In the genomic region with DNA sequence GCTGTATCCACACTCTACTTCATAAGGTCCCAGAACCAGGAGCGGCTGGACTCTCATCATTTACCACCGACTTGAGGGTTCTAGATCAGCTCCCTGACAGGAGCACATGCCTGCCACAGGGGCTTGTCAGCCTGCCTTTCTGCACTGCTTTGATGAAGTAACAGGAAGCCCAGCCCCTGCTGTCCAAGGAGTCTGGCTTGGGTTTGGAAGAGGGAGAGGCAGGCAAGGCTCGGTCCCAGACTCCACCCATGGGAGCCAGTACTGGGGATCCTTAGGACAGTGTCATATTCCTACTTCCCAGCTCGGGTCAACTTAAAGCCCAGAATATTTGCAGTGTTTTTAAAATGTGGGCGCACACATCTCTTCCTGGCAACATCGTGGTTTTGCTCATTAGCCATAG, we compare ENCODE assay signal across 16 mouse cellular contexts.
"Had no signal": no experiment of that assay in that cellular context is flagged by ENCODE, and none has a peak within 500 bp of the region (broad histone marks: within the 10 kb centered on the region; RNA-seq: fewer than 3 reads in every experiment).

No protein-coding gene starts in this region.

- H3K36me3 ChIP-seq: neural tube, embryonic 13.5 days; neural tube, embryonic 15.5 days; stomach, embryonic 15.5 days had no signal

- H3K9me3 ChIP-seq: neural tube, embryonic 13.5 days; neural tube, embryonic 15.5 days; stomach, embryonic 15.5 days had no signal

- H3K9ac ChIP-seq: neural tube, embryonic 13.5 days; neural tube, embryonic 15.5 days; stomach, embryonic 15.5 days had no signal

- H3K4me2 ChIP-seq: neural tube, embryonic 13.5 days; neural tube, embryonic 15.5 days; stomach, embryonic 15.5 days had no signal

- DNase-seq: retina, postnatal 1 day; right cerebral cortex, adult 18-20 months; right cerebral cortex, postnatal 14 days; right cerebral cortex, postnatal 25 days; right cerebral cortex, postnatal 4 days; spleen, adult 18-20 months; thymus, adult 18-20 months; thymus, adult 2 months; thymus, postnatal 14 days; thymus, postnatal 25 days; thymus, postnatal 36 days; thymus, postnatal 4 days had no signal

- H3K27ac ChIP-seq: neural tube, embryonic 13.5 days; neural tube, embryonic 15.5 days; stomach, embryonic 15.5 days; stomach, postnatal 0 days had no signal

- H3K4me3 ChIP-seq: neural tube, embryonic 13.5 days; neural tube, embryonic 15.5 days; stomach, embryonic 15.5 days had no signal
